ENCODE assay signal across 29 mouse cellular contexts in genomic region chr9:95401686-95402085, GRCm38 (mm10). TPM values are rescaled to one million over a fixed set of nuclear protein-coding genes. Genes with fewer than 3 reads are reported as not detected.
DNase-seq lines count a peak whose midpoint lies in the region; ATAC-seq and TF ChIP-seq lines count a peak whose summit lies in the region.
"Had no signal": no experiment of that assay in that cellular context is flagged by ENCODE, and none has a peak within 500 bp of the region (broad histone marks: within the 10 kb centered on the region; RNA-seq: fewer than 3 reads in every experiment).

No protein-coding gene starts in this region.

- H3K36me3 ChIP-seq in midbrain, embryonic 11.5 days (ENCODE audit: control insufficient read depth, insufficient read depth, low read length) = no peaks in the 10 kb centered on the region
- peaks cover 4% of the 10 kb centered on the region; the same call in 1 of the 2 replicates for H3K36me3 ChIP-seq in midbrain, embryonic 13.5 days
- H3K36me3 ChIP-seq in kidney, postnatal 0 days (ENCODE audit: insufficient read depth, low read length) = no peaks in the 10 kb centered on the region
- H3K36me3 ChIP-seq: embryonic facial prominence, embryonic 15.5 days; heart, embryonic 12.5 days; hindbrain, embryonic 15.5 days; liver, embryonic 15.5 days; lung, embryonic 15.5 days had no signal

- TF ChIP-seq CTCF in kidney, postnatal 0 days (IDR thresholded peaks at IDR 0.05; ENCODE audit: low read depth) = no peak

- ATAC-seq in midbrain, embryonic 11.5 days (ENCODE audit: low FRiP score) = no peak
- ATAC-seq in midbrain, embryonic 13.5 days = no peak
- no peak for ATAC-seq in kidney, postnatal 0 days (replicated peaks; ENCODE audit: low FRiP score, low read depth)
- ATAC-seq: activated CD4-positive, CD25-positive, alpha-beta regulatory T cell, adult 4 months; forebrain, embryonic 13.5 days; inflammation-experienced regulatory T-cells, adult 6 months had no signal

- no peak overlapping the region for H3K4me2 ChIP-seq in midbrain, embryonic 11.5 days
- no peak overlapping the region for H3K4me2 ChIP-seq in midbrain, embryonic 13.5 days (replicated peaks)
- H3K4me2 ChIP-seq in kidney, postnatal 0 days (ENCODE audit: low read length) = no peak overlapping the region
- H3K4me2 ChIP-seq: embryonic facial prominence, embryonic 15.5 days; forebrain, embryonic 13.5 days; heart, embryonic 12.5 days; hindbrain, embryonic 15.5 days; limb, embryonic 12.5 days; liver, embryonic 15.5 days; lung, embryonic 15.5 days had no signal

- no peak overlapping the region for H3K27ac ChIP-seq in midbrain, embryonic 11.5 days (ENCODE audit: low read depth, low read length)
- no peak overlapping the region for H3K27ac ChIP-seq in midbrain, embryonic 13.5 days
- no peak overlapping the region for H3K27ac ChIP-seq in kidney, postnatal 0 days
- H3K27ac ChIP-seq: embryonic facial prominence, embryonic 10.5 days; embryonic facial prominence, embryonic 15.5 days; forebrain, embryonic 13.5 days; hindbrain, embryonic 15.5 days; limb, embryonic 12.5 days; liver, embryonic 15.5 days; lung, embryonic 15.5 days; stomach, postnatal 0 days had no signal

- 57% methylated on average over 5 of the region's 5 CpGs for WGBS in midbrain, embryonic 11.5 days
- WGBS in midbrain, embryonic 13.5 days = 56% methylated on average over 5 of the region's 5 CpGs
- 23% methylated on average over 5 of the region's 5 CpGs for WGBS in kidney, postnatal 0 days

- H3K4me1 ChIP-seq in midbrain, embryonic 11.5 days (ENCODE audit: control insufficient read depth, insufficient read depth, low read length) = peaks cover 7% of the 10 kb centered on the region; the same call in 1 of the 2 replicates
- H3K4me1 ChIP-seq in midbrain, embryonic 13.5 days (replicated peaks) = peaks cover 30% of the 10 kb centered on the region
- peaks cover 16% of the 10 kb centered on the region for H3K4me1 ChIP-seq in kidney, postnatal 0 days (replicated peaks; ENCODE audit: insufficient read depth, low read length)

- peak; percentile 14 to 28 for DNase-seq in kidney, adult 8-10 months
- DNase-seq in kidney, adult 11 months = no peak
- DNase-seq in midbrain, embryonic 11.5 days (ENCODE audit: low spot score, missing footprints) = peak; percentile 66
- DNase-seq in kidney, postnatal 0 days (ENCODE audit: low spot score) = peak; percentile 76
- peak; percentile 16 to 19 for DNase-seq in kidney, postnatal 36 days
- DNase-seq in left cerebral cortex, adult 9 months (ENCODE audit: low spot score in 2 of 2) = no peak
- DNase-seq: adrenal gland, adult 2 months; adrenal gland, postnatal 36 days; B cell, adult 2 months; cerebellum, adult 2 months; cerebellum, postnatal 14 days; gastrocnemius, postnatal 14 days; lung, postnatal 36 days; midbrain, embryonic 14.5 days; right cerebral cortex, postnatal 4 days; thymus, adult 18-20 months; thymus, postnatal 25 days had no signal

- H3K4me3 ChIP-seq in midbrain, embryonic 11.5 days (ENCODE audit: low read depth, low read length) = no peak overlapping the region
- no peak overlapping the region for H3K4me3 ChIP-seq in midbrain, embryonic 13.5 days (replicated peaks)
- H3K4me3 ChIP-seq in kidney, postnatal 0 days (replicated peaks; ENCODE audit: low read depth, low read length) = no peak overlapping the region
- H3K4me3 ChIP-seq: embryonic facial prominence, embryonic 10.5 days; embryonic facial prominence, embryonic 15.5 days; forebrain, embryonic 13.5 days; heart, embryonic 12.5 days; hindbrain, embryonic 15.5 days; limb, embryonic 12.5 days; liver, embryonic 15.5 days; lung, embryonic 15.5 days had no signal

- H3K9ac ChIP-seq in midbrain, embryonic 11.5 days (ENCODE audit: low read length) = no peak overlapping the region
- H3K9ac ChIP-seq in midbrain, embryonic 13.5 days (replicated peaks) = no peak overlapping the region
- H3K9ac ChIP-seq in kidney, postnatal 0 days (ENCODE audit: low read depth, low read length) = no peak overlapping the region
- H3K9ac ChIP-seq: embryonic facial prominence, embryonic 15.5 days; forebrain, embryonic 13.5 days; heart, embryonic 12.5 days; hindbrain, embryonic 15.5 days; limb, embryonic 12.5 days; liver, embryonic 15.5 days; lung, embryonic 15.5 days had no signal

- no peaks in the 10 kb centered on the region; the same call in 1 of the 2 replicates for H3K27me3 ChIP-seq in midbrain, embryonic 11.5 days (ENCODE audit: control insufficient read depth, insufficient read depth, low read length)
- peaks cover 11% of the 10 kb centered on the region; the same call in 1 of the 2 replicates for H3K27me3 ChIP-seq in midbrain, embryonic 13.5 days
- no peaks in the 10 kb centered on the region for H3K27me3 ChIP-seq in kidney, postnatal 0 days (ENCODE audit: insufficient read depth, low read length)
- H3K27me3 ChIP-seq: forebrain, embryonic 13.5 days; hindbrain, embryonic 15.5 days had no signal

- no peaks in the 10 kb centered on the region for H3K9me3 ChIP-seq in midbrain, embryonic 11.5 days (ENCODE audit: control insufficient read depth, low read length)
- no peaks in the 10 kb centered on the region for H3K9me3 ChIP-seq in midbrain, embryonic 13.5 days
- no peaks in the 10 kb centered on the region for H3K9me3 ChIP-seq in kidney, postnatal 0 days (replicated peaks; ENCODE audit: low read length)
- H3K9me3 ChIP-seq: embryonic facial prominence, embryonic 10.5 days; embryonic facial prominence, embryonic 15.5 days; forebrain, embryonic 13.5 days; heart, embryonic 12.5 days; hindbrain, embryonic 15.5 days; limb, embryonic 12.5 days; liver, embryonic 15.5 days; lung, embryonic 15.5 days had no signal

RNA-seq across cellular contexts. Expression of gene Chst2, which starts 4.8 kb away (rescaled TPM):
- polyA plus RNA-seq in midbrain, embryonic 11.5 days (2014; fragmentation: Nextera tagmentation; extraction: Ambion mirVana) = 8.2 and 8.4 TPM in 2 replicates
- polyA plus RNA-seq in midbrain, embryonic 13.5 days (2015; fragmentation: Nextera tagmentation; extraction: Ambion mirVana) = 11.0 and 13.5 TPM in 2 replicates
- 4.8 and 5.5 TPM in 2 replicates for polyA plus RNA-seq in kidney, postnatal 0 days (2015; fragmentation: Nextera tagmentation; extraction: Ambion mirVana)

Comparison
In these comparisons a context has a peak if more than half of its experiments do, and no peak if none do; other contexts are left out.
1. DNase-seq: peak in kidney, adult 8-10 months (2 of 2), midbrain, embryonic 11.5 days (single experiment), kidney, postnatal 0 days (single experiment) and kidney, postnatal 36 days (2 of 2); none in kidney, adult 11 months (single experiment) and left cerebral cortex, adult 9 months (0 of 2).